Mouse (Mus musculus): ENCODE measurements around the gene Dazap2. TPM values are rescaled to one million over a fixed set of nuclear protein-coding genes. Genes with fewer than 3 reads are reported as not detected.
A peak's percentile ranks its signal among the peaks of the same experiment; 100 is the strongest.
"Not testable (repeated sequence)": the region's sequence is repeated elsewhere in the genome, so short reads cannot be mapped to it uniquely, and the experiment has no call there.

Gene Dazap2
- polyA plus RNA-seq, 1 experiment from 2014 or later: 203 TPM

GRCm38 (mm10) chr15:100587166-100587565 lies 28.0 kb upstream of the Dazap2 start:
- Histone ChIP-seq H3K36me3 (peaks cover 41% of the 10 kb centered on the region), H3K4me3 (replicated peaks) (no peak overlapping the region), H3K9ac (no peak overlapping the region), H3K27me3 (no peaks in the 10 kb centered on the region), H3K9me3 (replicated peaks) (no peaks in the 10 kb centered on the region), H3K4me1 (no peaks in the 10 kb centered on the region), H3K4me2 (replicated peaks) (no peak overlapping the region), H3K27ac (replicated peaks) (no peak overlapping the region)
- WGBS: 83% methylated on average over 4 of the region's 4 CpGs
- ATAC-seq (ENCODE audit: insufficient number of reproducible peaks, low FRiP score, low TSS enrichment, low read depth): no peak

- Histone ChIP-seq H3K27me3 (no peaks in the 10 kb centered on the region), H3K4me1 (no peaks in the 10 kb centered on the region), H3K4me2 (replicated peaks) (no peak overlapping the region), H3K9me3 (replicated peaks) (no peaks in the 10 kb centered on the region), H3K9ac (no peak overlapping the region), H3K4me3 (replicated peaks) (no peak overlapping the region), H3K36me3 (peaks cover 33% of the 10 kb centered on the region), H3K27ac (replicated peaks) (no peak overlapping the region)
- ATAC-seq (ENCODE audit: insufficient number of reproducible peaks, low FRiP score, low TSS enrichment, low read depth): no peak
- 77% methylated on average over 6 of the region's 6 CpGs for WGBS
These were observed 26.9 kb upstream of the Dazap2 start for GRCm38 (mm10) chr15:100588297-100588696.

GRCm38 (mm10) chr15:100590436-100590835 lies 24.7 kb upstream of the Dazap2 start:
- ATAC-seq (ENCODE audit: insufficient number of reproducible peaks, low FRiP score, low TSS enrichment, low read depth): no peak
- Histone ChIP-seq H3K4me3 (replicated peaks) (no peak overlapping the region), H3K9ac (no peak overlapping the region), H3K9me3 (replicated peaks) (no peaks in the 10 kb centered on the region), H3K27me3 (no peaks in the 10 kb centered on the region), H3K4me2 (replicated peaks) (no peak overlapping the region), H3K4me1 (no peaks in the 10 kb centered on the region), H3K36me3 (peaks cover 29% of the 10 kb centered on the region; the same call in 1 of the 2 replicates), H3K27ac (replicated peaks) (no peak overlapping the region)
- WGBS: 68% methylated on average over 8 of the region's 8 CpGs

- Histone ChIP-seq H3K27me3 (no peaks in the 10 kb centered on the region), H3K36me3 (0 out of 2 replicates have a peak, but pooled peaks cover 7% of the 10 kb centered on the region), H3K27ac (replicated peaks) (no peak overlapping the region), H3K4me1 (no peaks in the 10 kb centered on the region), H3K4me3 (replicated peaks) (no peak overlapping the region), H3K4me2 (replicated peaks) (no peak overlapping the region), H3K9me3 (replicated peaks) (no peaks in the 10 kb centered on the region), H3K9ac (no peak overlapping the region)
- ATAC-seq (ENCODE audit: insufficient number of reproducible peaks, low FRiP score, low TSS enrichment, low read depth): no peak
- 77% methylated on average over 6 of the region's 6 CpGs for WGBS
These were observed 22.3 kb upstream of the Dazap2 start for GRCm38 (mm10) chr15:100592817-100593216.

GRCm38 (mm10) chr15:100598287-100598882 lies 16.8 kb upstream of the Dazap2 start:
- Histone ChIP-seq H3K27me3 (peaks cover 9% of the 10 kb centered on the region), H3K4me3 (replicated peaks) (peak overlapping the region; percentile 79), H3K36me3 (no peaks in the 10 kb centered on the region), H3K9ac (0 out of 2 replicates have a peak overlapping the region, but pooled peaks have one; percentile 71), H3K4me2 (replicated peaks) (peak overlapping the region; percentile 97), H3K4me1 (peaks cover 18% of the 10 kb centered on the region), H3K27ac (replicated peaks) (peak overlapping the region; percentile 51; the same call in 1 of the 2 replicates), H3K9me3 (replicated peaks) (no peaks in the 10 kb centered on the region)
- ATAC-seq (ENCODE audit: insufficient number of reproducible peaks, low FRiP score, low TSS enrichment, low read depth): no peak
- WGBS: 25% methylated on average over 9 of the region's 9 CpGs

- peak overlapping the region; percentile 51; the same call in 1 of the 2 replicates for H3K27ac ChIP-seq (replicated peaks)
- 2% methylated on average over 12 of the region's 12 CpGs for WGBS
- peak overlapping the region; percentile 97 for H3K4me2 ChIP-seq (replicated peaks)
- no peaks in the 10 kb centered on the region for H3K9me3 ChIP-seq (replicated peaks)
- H3K4me1 ChIP-seq: peaks cover 18% of the 10 kb centered on the region
- H3K36me3 ChIP-seq: no peaks in the 10 kb centered on the region
- H3K9ac ChIP-seq: peak overlapping the region; percentile 71
- peak overlapping the region; percentile 79 for H3K4me3 ChIP-seq (replicated peaks)
- no peak for ATAC-seq (ENCODE audit: insufficient number of reproducible peaks, low FRiP score, low TSS enrichment, low read depth)
- peaks cover 9% of the 10 kb centered on the region for H3K27me3 ChIP-seq
These were observed 16.3 kb upstream of the Dazap2 start for GRCm38 (mm10) chr15:100598883-100599275.

GRCm38 (mm10) chr15:100599276-100600046 lies 15.7 kb upstream of the Dazap2 start, which contains the start of gene Pou6f1:
Gene Pou6f1, minus strand, starts transcription at chr15:100599984.
- Histone ChIP-seq H3K9me3 (replicated peaks) (no peaks in the 10 kb centered on the region), H3K27me3 (peaks cover 9% of the 10 kb centered on the region), H3K9ac (peak within 1 kb of the TSS; percentile 71), H3K4me2 (replicated peaks) (peak within 1 kb of the TSS; percentile 97), H3K4me1 (peaks cover 18% of the 10 kb centered on the region), H3K27ac (replicated peaks) (peak within 1 kb of the TSS; percentile 56), H3K4me3 (replicated peaks) (peak within 1 kb of the TSS; percentile 79), H3K36me3 (no peaks in the 10 kb centered on the region)
- peak; percentile 54 for ATAC-seq (ENCODE audit: insufficient number of reproducible peaks, low FRiP score, low TSS enrichment, low read depth)
- under 1% methylated on average over 71 of the region's 76 CpGs for WGBS

- 2% methylated on average over 32 of the region's 35 CpGs for WGBS
- H3K9ac ChIP-seq: peak overlapping the region; percentile 71
- no peaks in the 10 kb centered on the region for H3K36me3 ChIP-seq
- peaks cover 24% of the 10 kb centered on the region for H3K4me1 ChIP-seq
- H3K27me3 ChIP-seq: peaks cover 9% of the 10 kb centered on the region
- peak overlapping the region; percentile 56 for H3K27ac ChIP-seq (replicated peaks)
- peak; percentile 64; the same call in 1 of the 2 replicates for ATAC-seq (ENCODE audit: insufficient number of reproducible peaks, low FRiP score, low TSS enrichment, low read depth)
- H3K4me2 ChIP-seq (replicated peaks): peak overlapping the region; percentile 97
- no peaks in the 10 kb centered on the region for H3K9me3 ChIP-seq (replicated peaks)
- peak overlapping the region; percentile 79 for H3K4me3 ChIP-seq (replicated peaks)
These were observed 15.0 kb upstream of the Dazap2 start for GRCm38 (mm10) chr15:100600047-100600695.

- no peak for ATAC-seq (ENCODE audit: insufficient number of reproducible peaks, low FRiP score, low TSS enrichment, low read depth)
- Histone ChIP-seq H3K9ac (no peak overlapping the region), H3K27me3 (peaks cover 9% of the 10 kb centered on the region)
These were observed 14.4 kb upstream of the Dazap2 start for GRCm38 (mm10) chr15:100600696-100601272.

GRCm38 (mm10) chr15:100601669-100602068 lies 13.5 kb upstream of the Dazap2 start:
- no peak for ATAC-seq (ENCODE audit: insufficient number of reproducible peaks, low FRiP score, low TSS enrichment, low read depth)
- Histone ChIP-seq H3K4me2 (replicated peaks) (no peak overlapping the region), H3K36me3 (no peaks in the 10 kb centered on the region), H3K4me3 (replicated peaks) (no peak overlapping the region), H3K27ac (replicated peaks) (no peak overlapping the region), H3K9me3 (replicated peaks) (no peaks in the 10 kb centered on the region), H3K4me1 (peaks cover 27% of the 10 kb centered on the region), H3K27me3 (peaks cover 9% of the 10 kb centered on the region), H3K9ac (no peak overlapping the region)
- 47% methylated on average over 3 of the region's 3 CpGs for WGBS

More at GRCm38 (mm10) chr15:100600696-100601272, 14.4 kb upstream of the Dazap2 start:
- no peaks in the 10 kb centered on the region for H3K9me3 ChIP-seq (replicated peaks)
- peak overlapping the region; percentile 97 for H3K4me2 ChIP-seq (replicated peaks)
- H3K27ac ChIP-seq (replicated peaks): no peak overlapping the region
- peaks cover 27% of the 10 kb centered on the region for H3K4me1 ChIP-seq
- peak overlapping the region; percentile 79 for H3K4me3 ChIP-seq (replicated peaks)
- WGBS: 22% methylated on average over 21 of the region's 21 CpGs
- H3K36me3 ChIP-seq: no peaks in the 10 kb centered on the region

- not testable (repeated sequence) for H3K9ac ChIP-seq; H3K27me3 ChIP-seq; H3K4me1 ChIP-seq; ATAC-seq (ENCODE audit: insufficient number of reproducible peaks, low FRiP score, low TSS enrichment, low read depth); H3K4me2 ChIP-seq (replicated peaks); H3K4me3 ChIP-seq (replicated peaks); H3K9me3 ChIP-seq (replicated peaks); H3K27ac ChIP-seq (replicated peaks); H3K36me3 ChIP-seq
- WGBS: 89% methylated on average over 8 of the region's 8 CpGs
These were observed 8.5 kb upstream of the Dazap2 start for GRCm38 (mm10) chr15:100606677-100607076.

All from embryonic facial prominence, embryonic 15.5 days (tissue).